Mouse (Mus musculus) olfactory bulb, adult 2 months (tissue): ENCODE results near the gene Frrs1l. TPM values are rescaled to one million over a fixed set of nuclear protein-coding genes. Genes with fewer than 3 reads are reported as not detected.

Source experiments
- H3K27ac ChIP-seq: fragments of 200-500 bp; 2 replicates; pipeline ENCODE4 v1.5.1; 2012; ENCODE audit warnings: low read depth, low read length; ENCODE audit not compliant: insufficient read depth
- H3K4me1 ChIP-seq: fragments of 200-500 bp; 2 replicates; pipeline ENCODE4 v1.6.1; 2012; ENCODE audit warnings: low read length; ENCODE audit not compliant: control insufficient read depth, insufficient read depth
- H3K4me3 ChIP-seq: fragments of 200-500 bp; 2 replicates; pipeline ENCODE4 v1.5.1; 2012; ENCODE audit warnings: mild to moderate bottlenecking, low read depth, low read length, moderate library complexity; ENCODE audit not compliant: insufficient read depth
- CTCF ChIP-seq: fragments of 200-500 bp; IDR thresholded peaks from 2 replicates; pipeline ENCODE4 v1.5.1; 2012; ENCODE audit warnings: low read depth, mild to moderate bottlenecking, low read length, moderate library complexity; ENCODE audit not compliant: insufficient read depth
- POLR2A ChIP-seq: fragments of 200-500 bp; IDR thresholded peaks from 2 replicates; pipeline ENCODE4 v1.6.1; 2012; ENCODE audit warnings: mild to moderate bottlenecking, low read depth, low read length, moderate library complexity; ENCODE audit not compliant: insufficient read depth
- WGBS: fragments of 180-500 bp; shearing (Covaris S2); methylation state at CpG from one replicate; pipeline ENCODE4 v1.1.7; 2018; 5-methylcytosine and 5-hydroxymethylcytosine counted together
- polyA plus RNA-seq: library from polyadenylated mRNA; stranded (reverse); fragments of >200 nt; gene quantifications from 2 replicates; pipeline ENCODE4 v1.2.4, GENCODE M21; 2012; ENCODE audit warnings: low replicate concordance; ENCODE audit not compliant: missing spikeins, insufficient read depth, insufficient read length

Frrs1l gene
- not detected in 2 replicates for polyA plus RNA-seq

- Histone ChIP-seq H3K4me3 (peak within 1 kb of the TSS; percentile 96), H3K4me1 (peaks cover 9% of the 10 kb centered on the region), H3K27ac (peak within 1 kb of the TSS; percentile 68)
- TF ChIP-seq POLR2A (peak; percentile 63), CTCF (no peak)
- under 1% methylated on average over 43 of the region's 44 CpGs for WGBS
These were observed at the start of gene Frrs1l for GRCm38 (mm10) chr4:56990215-56990584. Frrs1l (minus strand) TSS chr4:56990391.

- H3K4me3 ChIP-seq, result peak overlapping the region; percentile 11; the same call in 1 of the 2 replicates
- TF ChIP-seq POLR2A, result no peak
- TF ChIP-seq CTCF, result no peak
- H3K4me1 ChIP-seq, result peaks cover 7% of the 10 kb centered on the region
- WGBS, result 12% methylated on average over 22 of the region's 23 CpGs
- H3K27ac ChIP-seq, result no peak overlapping the region
These were observed 49.2 kb upstream of the Frrs1l start for GRCm38 (mm10) chr4:57039127-57040031.

- no peak overlapping the region for H3K27ac ChIP-seq
- 82% methylated on average over 7 of the region's 7 CpGs for WGBS
- peaks cover 7% of the 10 kb centered on the region for H3K4me1 ChIP-seq
- TF ChIP-seq CTCF (no peak), POLR2A (no peak)
- no peak overlapping the region for H3K4me3 ChIP-seq
These were observed 47.4 kb upstream of the Frrs1l start for GRCm38 (mm10) chr4:57037554-57037953.

- TF ChIP-seq POLR2A (no peak), CTCF (no peak)
These were observed 44.0 kb upstream of the Frrs1l start for GRCm38 (mm10) chr4:57034169-57034568.

GRCm38 (mm10) chr4:57031440-57031839 is 41.2 kb upstream of the Frrs1l start:
- TF ChIP-seq CTCF (no peak), POLR2A (no peak)
- H3K4me1 ChIP-seq, result peaks cover 5% of the 10 kb centered on the region
- no peak overlapping the region for H3K27ac ChIP-seq
- H3K4me3 ChIP-seq, result no peak overlapping the region
- WGBS, result 75% methylated on average over 4 of the region's 4 CpGs

More at GRCm38 (mm10) chr4:57034169-57034568, 44.0 kb upstream of the Frrs1l start:
- no peak overlapping the region for H3K27ac ChIP-seq
- H3K4me3 ChIP-seq, result no peak overlapping the region
- no peaks in the 10 kb centered on the region for H3K4me1 ChIP-seq
- 79% methylated on average over 5 of the region's 5 CpGs for WGBS

- no peak for TF ChIP-seq POLR2A
- TF ChIP-seq CTCF, result no peak
- Histone ChIP-seq H3K4me1 (peaks cover 5% of the 10 kb centered on the region), H3K4me3 (no peak overlapping the region), H3K27ac (no peak overlapping the region)
- WGBS, result 48% methylated on average over 10 of the region's 10 CpGs
These were observed 37.8 kb upstream of the Frrs1l start for GRCm38 (mm10) chr4:57027954-57028353.

GRCm38 (mm10) chr4:57023527-57023926 is 33.3 kb upstream of the Frrs1l start:
- peaks cover 5% of the 10 kb centered on the region for H3K4me1 ChIP-seq
- 84% methylated on average over 3 of the region's 3 CpGs for WGBS

GRCm38 (mm10) chr4:57021288-57021687 is 31.1 kb upstream of the Frrs1l start:
- 89% methylated on average over 3 of the region's 3 CpGs for WGBS
- Histone ChIP-seq H3K4me1 (no peaks in the 10 kb centered on the region), H3K27ac (no peak overlapping the region), H3K4me3 (no peak overlapping the region)
- TF ChIP-seq POLR2A (no peak), CTCF (no peak)

More at GRCm38 (mm10) chr4:57023527-57023926, 33.3 kb upstream of the Frrs1l start:
- TF ChIP-seq POLR2A (no peak), CTCF (no peak)
- Histone ChIP-seq H3K4me3 (no peak overlapping the region), H3K27ac (no peak overlapping the region)

- Histone ChIP-seq H3K4me3 (no peak overlapping the region), H3K4me1 (no peaks in the 10 kb centered on the region), H3K27ac (no peak overlapping the region)
- TF ChIP-seq POLR2A, result no peak
- peak; percentile 54 for TF ChIP-seq CTCF
- 18% methylated on average over 5 of the region's 5 CpGs for WGBS
These were observed 27.0 kb upstream of the Frrs1l start for GRCm38 (mm10) chr4:57017229-57017628.
